In genomic region chr10:111997671-111998070, GRCm38 (mm10) we compare ENCODE assay signal across 1 mouse cellular context.
TF ChIP-seq lines count a peak whose summit lies in the region.

No protein-coding gene starts in this region.

TF ChIP-seq in MEL, 35 proteins besides CTCF, POLR2A, EP300 and RAD21 (continued from another document):
- no peak for TF ChIP-seq JUND (IDR thresholded peaks at IDR 0.05; ENCODE audit: low read depth, low read length)
